Mouse (Mus musculus): ENCODE data around the gene Cdc42bpb. TPM values are rescaled to one million over a fixed set of nuclear protein-coding genes. Genes with fewer than 3 reads are reported as not detected.
A peak's percentile ranks its signal among the peaks of the same experiment; 100 is the strongest.

The Cdc42bpb gene
- polyA plus RNA-seq, 1 experiment from 2014 or later, result 103 TPM

- ChIA-PET POLR2A (no interaction called here), CTCF (no interaction called here)
- H3K27me3 ChIP-seq, result no peaks in the 10 kb centered on the region
- no peak for ATAC-seq
- DNase-seq (ENCODE audit: low read depth, low spot score), result no peak
- in situ Hi-C loops (cut with MboI; ENCODE audit: low pct_unique_long_range_greater_than_20kb), result no loop called here
- TF ChIP-seq CTCF (IDR thresholded peaks at IDR 0.05), result no peak
These were observed 76.0 kb downstream of the Cdc42bpb start for GRCm38 (mm10) chr12:111301322-111302017.

GRCm38 (mm10) chr12:111293025-111293424 is 84.5 kb downstream of the Cdc42bpb start:
- in situ Hi-C loops (cut with MboI; ENCODE audit: low pct_unique_long_range_greater_than_20kb), result no loop called here
- ATAC-seq (no peak), DNase-seq (ENCODE audit: low read depth, low spot score) (no peak)
- TF ChIP-seq CTCF (IDR thresholded peaks at IDR 0.05), result no peak
- no peaks in the 10 kb centered on the region for H3K27me3 ChIP-seq
- CTCF ChIA-PET, result no interaction called here
- POLR2A ChIA-PET, result no interaction called here

GRCm38 (mm10) chr12:111284532-111284931 is 93.0 kb downstream of the Cdc42bpb start:
- H3K27me3 ChIP-seq, result no peaks in the 10 kb centered on the region
- ATAC-seq, result no peak
- DNase-seq (ENCODE audit: low read depth, low spot score), result no peak
- ChIA-PET CTCF (no interaction called here), POLR2A (interaction anchor here (1.1 kb wide), 1 partner anchor 18 kb away, joined by 3 read pairs; no protein-coding TSS in a partner anchor)
- no peak for TF ChIP-seq CTCF (IDR thresholded peaks at IDR 0.05)
- in situ Hi-C loops (cut with MboI; ENCODE audit: low pct_unique_long_range_greater_than_20kb), result no loop called here

GRCm38 (mm10) chr12:111283573-111283972 is 93.9 kb downstream of the Cdc42bpb start:
- in situ Hi-C loops (cut with MboI; ENCODE audit: low pct_unique_long_range_greater_than_20kb), result no loop called here
- CTCF ChIA-PET, result no interaction called here
- no peaks in the 10 kb centered on the region for H3K27me3 ChIP-seq
- POLR2A ChIA-PET, result interaction anchor here (0.6 kb wide), 1 partner anchor 209 kb away, joined by 6 read pairs; no protein-coding TSS in a partner anchor
- no peak for TF ChIP-seq CTCF (IDR thresholded peaks at IDR 0.05)
- ATAC-seq (no peak), DNase-seq (ENCODE audit: low read depth, low spot score) (no peak)

- ChIA-PET CTCF (no interaction called here), POLR2A (no interaction called here)
- no peak for DNase-seq (ENCODE audit: low read depth, low spot score)
- in situ Hi-C loops (cut with MboI; ENCODE audit: low pct_unique_long_range_greater_than_20kb), result loop anchor here (10.0 kb wide), 1 partner anchor 228 kb away; no protein-coding TSS in a partner anchor
- H3K27me3 ChIP-seq, result no peaks in the 10 kb centered on the region
- TF ChIP-seq CTCF (IDR thresholded peaks at IDR 0.05), result no peak
- no peak for ATAC-seq
These were observed 101.1 kb downstream of the Cdc42bpb start for GRCm38 (mm10) chr12:111276371-111276770.

- CTCF ChIA-PET, result no interaction called here
- H3K27me3 ChIP-seq, result no peaks in the 10 kb centered on the region
- no peak for DNase-seq (ENCODE audit: low read depth, low spot score)
These were observed 102.2 kb downstream of the Cdc42bpb start for GRCm38 (mm10) chr12:111275150-111275841.

GRCm38 (mm10) chr12:111274447-111275149 is 102.9 kb downstream of the Cdc42bpb start:
- DNase-seq (ENCODE audit: low read depth, low spot score), result no peak
- no peak for TF ChIP-seq CTCF (IDR thresholded peaks at IDR 0.05)
- no peak for ATAC-seq
- CTCF ChIA-PET, result no interaction called here
- in situ Hi-C loops (cut with MboI; ENCODE audit: low pct_unique_long_range_greater_than_20kb), result loop anchor here (5.0 to 10.0 kb wide), 2 partner anchors 143 to 230 kb away; partner anchors contain the start of gene Exoc3l4
- no peaks in the 10 kb centered on the region for H3K27me3 ChIP-seq
- POLR2A ChIA-PET, result no interaction called here

More at GRCm38 (mm10) chr12:111275150-111275841, 102.2 kb downstream of the Cdc42bpb start:
- in situ Hi-C loops (cut with MboI; ENCODE audit: low pct_unique_long_range_greater_than_20kb), result loop anchor here (10.0 kb wide), 1 partner anchor 230 kb away; no protein-coding TSS in a partner anchor
- no peak for ATAC-seq
- POLR2A ChIA-PET, result no interaction called here
- TF ChIP-seq CTCF (IDR thresholded peaks at IDR 0.05), result no peak

- DNase-seq (ENCODE audit: low read depth, low spot score) (no peak), ATAC-seq (no peak)
- CTCF ChIA-PET, result interaction anchor here (0.7 to 2.3 kb wide), 3 partner anchors 91 to 195 kb away, joined by 3 to 7 read pairs (median 3); no protein-coding TSS in a partner anchor
- H3K27me3 ChIP-seq, result no peaks in the 10 kb centered on the region
- in situ Hi-C loops (cut with MboI; ENCODE audit: low pct_unique_long_range_greater_than_20kb), result loop anchor here (5.0 to 10.0 kb wide), 2 partner anchors 143 to 231 kb away; partner anchors contain the start of gene Exoc3l4
- TF ChIP-seq CTCF (IDR thresholded peaks at IDR 0.05), result no peak
- POLR2A ChIA-PET, result no interaction called here
These were observed 103.5 kb downstream of the Cdc42bpb start for GRCm38 (mm10) chr12:111274006-111274405.

GRCm38 (mm10) chr12:111272420-111272819 is 105.1 kb downstream of the Cdc42bpb start:
- no peak for TF ChIP-seq CTCF (IDR thresholded peaks at IDR 0.05)
- in situ Hi-C loops (cut with MboI; ENCODE audit: low pct_unique_long_range_greater_than_20kb), result loop anchor here (5.0 to 10.0 kb wide), 2 partner anchors 145 to 232 kb away; partner anchors contain the start of gene Exoc3l4
- peak; percentile 19 for DNase-seq (ENCODE audit: low read depth, low spot score)
- ChIA-PET CTCF (interaction anchor here (0.6 to 2.3 kb wide), 8 partner anchors 15 to 148 kb away, joined by 3 to 7 read pairs (median 3); no protein-coding TSS in a partner anchor), POLR2A (no interaction called here)
- ATAC-seq, result no peak
- H3K27me3 ChIP-seq, result no peaks in the 10 kb centered on the region

GRCm38 (mm10) chr12:111271966-111272365 is 105.6 kb downstream of the Cdc42bpb start:
- in situ Hi-C loops (cut with MboI; ENCODE audit: low pct_unique_long_range_greater_than_20kb), result loop anchor here (5.0 to 10.0 kb wide), 2 partner anchors 145 to 233 kb away; partner anchors contain the start of gene Exoc3l4
- DNase-seq (ENCODE audit: low read depth, low spot score), result no peak
- no peaks in the 10 kb centered on the region for H3K27me3 ChIP-seq
- CTCF ChIA-PET, result interaction anchor here (0.6 to 2.3 kb wide), 6 partner anchors 32 to 149 kb away, joined by 3 to 7 read pairs (median 3); no protein-coding TSS in a partner anchor
- POLR2A ChIA-PET, result no interaction called here
- no peak for ATAC-seq
- TF ChIP-seq CTCF (IDR thresholded peaks at IDR 0.05), result no peak
